Comparison of ENCODE assay signal across 15 mouse cellular contexts in genomic region chr5:142179304-142179703, GRCm38 (mm10).
DNase-seq lines count a peak whose midpoint lies in the region; ATAC-seq lines count a peak whose summit lies in the region.
"Had no signal": no experiment of that assay in that cellular context is flagged by ENCODE, and none has a peak within 500 bp of the region (broad histone marks: within the 10 kb centered on the region; RNA-seq: fewer than 3 reads in every experiment).

No protein-coding gene starts in this region.

- no peak overlapping the region for H3K27ac ChIP-seq in kidney, embryonic 14.5 days (ENCODE audit: low read depth, low read length)
- no peak overlapping the region for H3K27ac ChIP-seq in forebrain, embryonic 12.5 days
- H3K27ac ChIP-seq in neural tube, embryonic 15.5 days (replicated peaks): peak overlapping the region; percentile 33; the same call in 1 of the 2 replicates
- H3K27ac ChIP-seq: limb, embryonic 13.5 days; lung, embryonic 15.5 days had no signal

- H3K4me1 ChIP-seq in kidney, embryonic 14.5 days (ENCODE audit: control insufficient read depth, insufficient read depth, low read length): 0 out of 2 replicates have a peak, but pooled peaks cover 2% of the 10 kb centered on the region
- H3K4me1 ChIP-seq in forebrain, embryonic 12.5 days: peaks cover 30% of the 10 kb centered on the region
- peaks cover 35% of the 10 kb centered on the region for H3K4me1 ChIP-seq in neural tube, embryonic 15.5 days
- H3K4me1 ChIP-seq: limb, embryonic 13.5 days; lung, embryonic 15.5 days had no signal

- H3K4me3 ChIP-seq in kidney, embryonic 14.5 days (ENCODE audit: low read length): no peak overlapping the region
- H3K4me3 ChIP-seq in forebrain, embryonic 12.5 days (replicated peaks): no peak overlapping the region
- H3K4me3 ChIP-seq in neural tube, embryonic 15.5 days (replicated peaks): no peak overlapping the region
- H3K4me3 ChIP-seq: limb, embryonic 13.5 days; lung, embryonic 15.5 days; myocyte had no signal

- no peaks in the 10 kb centered on the region for H3K9me3 ChIP-seq in kidney, embryonic 14.5 days (ENCODE audit: control insufficient read depth, low read length)
- no peaks in the 10 kb centered on the region for H3K9me3 ChIP-seq in forebrain, embryonic 12.5 days
- H3K9me3 ChIP-seq in neural tube, embryonic 15.5 days (replicated peaks): no peaks in the 10 kb centered on the region
- H3K9me3 ChIP-seq: lung, embryonic 15.5 days had no signal

- ATAC-seq in kidney, embryonic 14.5 days (ENCODE audit: low FRiP score, low TSS enrichment): peak; percentile 78; the same call in 1 of the 2 replicates
- ATAC-seq in forebrain, embryonic 12.5 days (ENCODE audit: low FRiP score): peak; percentile 61
- no peak for ATAC-seq in neural tube, embryonic 15.5 days (ENCODE audit: low FRiP score)

- no peaks in the 10 kb centered on the region for H3K27me3 ChIP-seq in kidney, embryonic 14.5 days (ENCODE audit: control insufficient read depth, insufficient read depth, low read length)
- H3K27me3 ChIP-seq in forebrain, embryonic 12.5 days: peaks cover 70% of the 10 kb centered on the region
- peaks cover 13% of the 10 kb centered on the region; the same call in 1 of the 2 replicates for H3K27me3 ChIP-seq in neural tube, embryonic 15.5 days (replicated peaks)
- H3K27me3 ChIP-seq: limb, embryonic 13.5 days; lung, embryonic 15.5 days had no signal

- H3K9ac ChIP-seq in kidney, embryonic 14.5 days (ENCODE audit: low read depth, low read length): no peak overlapping the region
- no peak overlapping the region; the same call in 1 of the 2 replicates for H3K9ac ChIP-seq in forebrain, embryonic 12.5 days
- no peak overlapping the region for H3K9ac ChIP-seq in neural tube, embryonic 15.5 days (replicated peaks)
- H3K9ac ChIP-seq: limb, embryonic 13.5 days; lung, embryonic 15.5 days had no signal

- 34% methylated on average over 11 of the region's 11 CpGs for WGBS in kidney, embryonic 14.5 days
- 6% methylated on average over 11 of the region's 11 CpGs for WGBS in forebrain, embryonic 12.5 days
- WGBS in neural tube, embryonic 15.5 days: 20% methylated on average over 11 of the region's 11 CpGs

- H3K4me2 ChIP-seq in kidney, embryonic 14.5 days (replicated peaks; ENCODE audit: low read depth, low read length): no peak overlapping the region
- peak overlapping the region; percentile 19; the same call in 1 of the 2 replicates for H3K4me2 ChIP-seq in forebrain, embryonic 12.5 days
- no peak overlapping the region for H3K4me2 ChIP-seq in neural tube, embryonic 15.5 days
- H3K4me2 ChIP-seq: limb, embryonic 13.5 days; lung, embryonic 15.5 days had no signal

- no peak for DNase-seq in kidney, adult 9 months
- peak; percentile 76 for DNase-seq in mesoderm, embryonic 11.5 days (ENCODE audit: low read depth, low spot score)
- DNase-seq in frontal cortex, postnatal 36 days (ENCODE audit: low spot score in 2 of 2): no peak
- no peak for DNase-seq in T-cell, adult 2 months (ENCODE audit: low spot score)
- no peak for DNase-seq in lung, postnatal 10 days
- DNase-seq: adrenal gland, postnatal 25 days; cerebellum, adult 9-11 months; heart, postnatal 36 days; thymus, adult 18-20 months had no signal

- H3K36me3 ChIP-seq in kidney, embryonic 14.5 days (ENCODE audit: control insufficient read depth, insufficient read depth, low read length): no peaks in the 10 kb centered on the region
- no peaks in the 10 kb centered on the region for H3K36me3 ChIP-seq in forebrain, embryonic 12.5 days (replicated peaks)
- no peaks in the 10 kb centered on the region for H3K36me3 ChIP-seq in neural tube, embryonic 15.5 days
- H3K36me3 ChIP-seq: lung, embryonic 15.5 days had no signal
